Mouse (Mus musculus) heart, postnatal 0 days (tissue): Measurements from ENCODE around the gene Cmtm2a.
"Not testable (repeated sequence)": the region's sequence is repeated elsewhere in the genome, so short reads cannot be mapped to it uniquely, and the experiment has no call there.

Experiments
- CTCF ChIP-seq: IDR thresholded peaks from 2 replicates; pipeline ENCODE4 v1.5.1; 2016; ENCODE audit warnings: antibody characterized with exemption, control low read depth, low read depth
- EP300 ChIP-seq: IDR thresholded peaks from 2 replicates; pipeline ENCODE4 v1.6.1; 2016; ENCODE audit warnings: antibody characterized with exemption, low read depth

GRCm38 (mm10) chr8:104261802-104262201 is 31.2 kb downstream of the Cmtm2a start:
- TF ChIP-seq CTCF, EP300: not testable (repeated sequence)
